Mouse (Mus musculus): ENCODE results near the gene Cdpf1.

Cdpf1 gene

DNA sequence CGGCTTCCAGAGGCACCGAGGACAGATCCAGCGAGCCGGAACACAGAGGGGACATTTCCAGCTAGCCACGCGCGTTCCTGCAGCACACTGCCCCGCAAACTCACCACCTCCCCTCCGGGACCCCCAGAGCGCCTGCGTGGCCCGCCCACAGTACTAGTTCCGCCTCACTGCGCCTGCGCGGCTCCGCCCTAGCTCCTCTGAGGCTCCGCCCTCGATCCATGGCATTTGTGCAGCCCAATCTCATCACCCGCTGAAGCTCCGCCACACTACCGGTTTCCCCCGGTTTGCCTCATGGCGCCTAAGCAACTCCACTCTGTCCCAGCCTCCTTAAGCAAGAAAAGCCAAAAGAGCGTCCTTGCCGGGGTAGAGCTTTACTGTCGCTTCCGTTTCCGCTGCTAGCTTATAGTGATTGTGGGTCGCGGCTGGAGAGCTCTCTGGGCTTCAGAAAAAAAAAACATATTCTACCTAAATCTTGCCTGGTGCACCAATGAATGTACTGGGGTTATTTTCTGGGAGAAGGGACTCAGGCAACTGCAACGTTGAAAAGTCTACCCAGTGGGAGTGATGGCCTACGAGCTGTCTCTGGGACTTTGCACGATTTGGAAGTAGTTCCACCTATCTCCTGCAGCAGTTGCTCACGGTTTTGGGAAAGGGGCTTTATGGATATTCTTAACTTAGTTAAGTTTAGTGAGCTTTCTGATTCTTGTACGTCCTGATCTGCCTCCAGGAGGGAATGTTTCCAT is at the start of gene Cdpf1:
TSS of gene Cdpf1 (minus strand) at position 163 of the 743 bp plus-strand sequence.
- CTCF ChIA-PET: interaction anchor here (0.6 kb wide), 1 partner anchor 165 kb away, joined by 3 read pairs; no protein-coding TSS in a partner anchor

- CTCF ChIA-PET: interaction anchor here (0.6 kb wide), 1 partner anchor 19 kb away, joined by 3 read pairs; no protein-coding TSS in a partner anchor
Measured at GRCm38 (mm10) chr15:85859490-85860031, 48.1 kb upstream of the Cdpf1 start, which contains the start of gene Gtse1. TSS of gene Gtse1 (plus strand) at chr15:85859745.

GRCm38 (mm10) chr15:85858980-85859489 is 47.5 kb upstream of the Cdpf1 start:
- CTCF ChIA-PET: no interaction called here

GRCm38 (mm10) chr15:85851656-85852392 is 40.3 kb upstream of the Cdpf1 start:
- CTCF ChIA-PET: interaction anchor here (0.7 kb wide), 1 partner anchor 135 kb away, joined by 3 read pairs; no protein-coding TSS in a partner anchor

DNA sequence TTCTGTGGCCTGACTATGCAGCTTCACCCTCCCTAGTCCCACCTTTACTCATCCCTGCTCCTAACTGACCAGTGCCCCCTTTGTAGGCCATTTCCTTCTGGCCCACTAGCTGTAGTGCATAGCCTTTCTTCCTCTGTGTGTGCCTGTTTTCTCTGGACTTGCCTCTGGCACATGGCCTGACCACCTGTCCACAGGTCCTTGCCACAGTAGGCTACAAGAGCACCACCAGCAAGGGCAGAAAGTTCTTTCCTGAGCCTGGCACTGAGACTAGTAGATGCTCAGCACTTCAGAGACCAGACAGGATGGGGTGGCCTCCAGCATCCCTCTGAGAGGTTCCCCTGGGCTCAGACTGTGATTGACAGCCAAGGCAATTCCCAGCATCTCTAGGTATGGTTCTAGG is 33.6 kb upstream of the Cdpf1 start:
- CTCF ChIA-PET: no interaction called here

GRCm38 (mm10) chr15:85841796-85842360 is 30.4 kb upstream of the Cdpf1 start:
- CTCF ChIA-PET: no interaction called here

DNA sequence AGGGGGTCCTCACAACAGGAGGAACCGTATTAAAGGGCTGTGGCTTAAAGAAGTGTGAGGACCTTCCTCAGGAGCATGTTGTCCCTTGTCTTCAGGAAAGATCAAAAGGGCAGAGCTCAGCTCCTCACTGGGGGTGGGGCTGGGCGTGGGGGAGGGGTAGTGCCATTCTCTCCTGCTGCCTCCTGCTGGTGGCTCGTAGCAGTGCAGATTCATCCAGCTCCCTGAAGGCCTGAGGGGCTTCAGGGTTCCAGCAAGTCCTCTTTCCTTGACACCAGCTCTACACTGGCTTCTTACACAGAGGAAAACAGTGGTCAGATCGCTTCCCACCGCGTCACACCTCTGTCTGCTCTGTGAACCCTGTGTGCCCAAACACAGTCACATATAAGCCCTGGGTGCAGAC is 29.5 kb upstream of the Cdpf1 start:
- CTCF ChIA-PET: interaction anchor here (0.6 kb wide), 1 partner anchor 23 kb away, joined by 3 read pairs; no protein-coding TSS in a partner anchor

DNA sequence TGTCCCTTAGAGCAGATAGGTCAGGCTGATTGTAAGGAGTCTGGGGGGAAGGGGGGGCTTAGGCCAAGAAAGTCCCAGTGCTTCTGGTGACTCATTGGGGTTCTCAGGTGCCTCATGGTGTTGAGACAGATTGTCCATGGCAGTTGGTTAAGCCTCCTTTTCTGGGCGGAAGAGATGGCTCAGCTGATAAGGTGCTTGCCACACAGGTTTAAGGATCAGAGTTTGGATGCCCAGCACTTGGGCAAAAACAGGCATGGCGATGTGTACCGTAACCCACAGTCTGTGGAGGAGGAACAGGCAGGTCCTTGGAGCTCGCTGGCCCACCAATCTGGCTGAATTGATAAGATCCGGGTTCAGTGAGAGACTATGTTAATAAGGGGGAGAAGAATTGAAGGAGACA is 25.4 kb upstream of the Cdpf1 start:
- CTCF ChIA-PET: interaction anchor here (0.6 kb wide), 1 partner anchor 112 kb away, joined by 4 read pairs; no protein-coding TSS in a partner anchor

GRCm38 (mm10) chr15:85835335-85835734 is 23.8 kb upstream of the Cdpf1 start:
- CTCF ChIA-PET: interaction anchor here (0.7 kb wide), 1 partner anchor 368 kb away, joined by 6 read pairs; no protein-coding TSS in a partner anchor

- CTCF ChIA-PET: no interaction called here
Measured at GRCm38 (mm10) chr15:85832599-85832998, 21.1 kb upstream of the Cdpf1 start.

DNA sequence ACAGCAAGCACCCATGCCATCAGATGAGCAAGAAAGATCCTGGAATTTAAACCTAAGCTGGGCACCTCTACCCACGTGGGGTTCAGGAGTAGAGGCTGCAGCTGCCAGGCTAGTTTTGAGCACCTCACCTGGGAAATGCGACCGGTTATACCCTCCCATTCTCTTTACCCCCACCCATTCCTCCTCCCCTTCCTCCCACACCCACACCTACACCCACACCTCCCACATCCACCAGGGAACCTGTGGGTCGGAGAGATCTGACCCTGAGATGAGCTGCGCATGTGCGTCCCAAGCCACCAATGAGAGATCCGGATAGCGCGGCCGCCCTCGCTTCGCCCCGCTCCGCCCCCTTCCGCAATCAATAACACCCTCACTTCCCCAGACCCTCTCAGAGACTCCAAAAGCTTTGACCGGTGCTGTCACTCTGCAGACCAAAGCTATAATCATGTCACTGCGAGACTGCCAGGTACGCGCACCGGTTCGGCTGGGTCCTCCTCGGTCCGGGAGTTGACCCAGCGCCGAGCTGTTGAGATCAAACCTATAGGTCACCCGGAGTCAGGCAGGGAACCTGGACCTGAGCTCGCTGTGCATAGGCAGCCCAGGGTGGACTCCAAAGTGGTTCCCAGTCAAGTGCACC is 20.6 kb upstream of the Cdpf1 start, which contains the start of gene Ttc38:
TSS of gene Ttc38 (plus strand) at position 353 of the 637 bp plus-strand sequence.
- CTCF ChIA-PET: interaction anchor here (0.6 kb wide), 2 partner anchors 23 to 837 kb away, joined by 3 to 9 read pairs; no protein-coding TSS in a partner anchor

GRCm38 (mm10) chr15:85829470-85829869 is 18.0 kb upstream of the Cdpf1 start:
- CTCF ChIA-PET: interaction anchor here (0.7 kb wide), 1 partner anchor 10 kb away, joined by 27 read pairs; no protein-coding TSS in a partner anchor

GRCm38 (mm10) chr15:85828071-85828470 is 16.6 kb upstream of the Cdpf1 start:
- CTCF ChIA-PET: no interaction called here

DNA sequence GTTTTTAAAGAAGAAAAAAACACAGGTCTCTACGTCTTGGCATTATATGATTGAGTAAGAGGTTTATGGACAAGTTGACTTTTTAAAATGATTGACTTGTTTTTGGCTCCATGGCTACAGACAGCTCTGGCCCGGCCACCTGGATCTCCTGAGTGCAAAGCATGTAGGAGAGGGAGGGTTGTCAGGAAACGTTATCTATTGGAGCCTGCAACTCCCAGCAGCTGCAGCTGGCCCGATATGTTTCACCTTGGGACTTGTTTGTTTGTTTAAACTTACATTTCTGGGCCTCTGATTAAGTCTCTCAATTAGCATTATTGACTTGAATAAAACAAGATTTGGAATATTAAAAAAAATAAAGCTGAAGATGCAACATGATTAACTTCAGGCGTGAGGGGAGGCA is 15.2 kb upstream of the Cdpf1 start:
- CTCF ChIA-PET: no interaction called here

DNA sequence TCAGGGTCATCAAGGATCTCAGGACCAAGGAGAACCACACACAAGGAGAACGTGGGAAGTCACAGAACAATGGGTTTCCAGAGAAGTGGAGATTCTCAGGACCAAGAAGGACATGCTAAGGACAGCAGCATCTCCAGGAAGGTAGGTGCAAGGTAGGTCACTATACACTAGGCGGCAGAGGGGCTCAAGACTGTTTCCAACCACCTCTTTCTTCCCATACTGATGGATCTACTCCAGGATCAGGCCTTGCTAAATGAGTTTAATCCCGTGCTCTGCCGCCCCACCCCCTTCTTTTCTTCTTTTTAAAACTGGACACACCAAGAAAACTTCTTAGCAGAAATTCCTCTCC is 10.5 kb upstream of the Cdpf1 start:
- CTCF ChIA-PET: no interaction called here

- CTCF ChIA-PET: no interaction called here
Measured at GRCm38 (mm10) chr15:85821203-85822010, 9.9 kb upstream of the Cdpf1 start, which contains the start of gene Pkdrej. TSS of gene Pkdrej (minus strand) at chr15:85821734.

- CTCF ChIA-PET: no interaction called here
Measured at GRCm38 (mm10) chr15:85813428-85813827, 1.9 kb upstream of the Cdpf1 start.

- CTCF ChIA-PET: interaction anchor here (0.6 kb wide), 1 partner anchor 164 kb away, joined by 3 read pairs; no protein-coding TSS in a partner anchor
Measured at GRCm38 (mm10) chr15:85810806-85811521, 533 bp downstream of the Cdpf1 start.

- CTCF ChIA-PET: no interaction called here
Measured at GRCm38 (mm10) chr15:85810462-85810805, 1.1 kb downstream of the Cdpf1 start.

GRCm38 (mm10) chr15:85809091-85809490 is 2.4 kb downstream of the Cdpf1 start:
- CTCF ChIA-PET: no interaction called here

Data from spleen, embryonic (tissue).